Mouse (Mus musculus) heart, adult 11 months (tissue): Measurements from ENCODE around the gene Serinc5.

Experiments
- DNase-seq: peaks from one replicate; pipeline ENCODE4 v3.0.0; 2022

Serinc5 gene

DNA sequence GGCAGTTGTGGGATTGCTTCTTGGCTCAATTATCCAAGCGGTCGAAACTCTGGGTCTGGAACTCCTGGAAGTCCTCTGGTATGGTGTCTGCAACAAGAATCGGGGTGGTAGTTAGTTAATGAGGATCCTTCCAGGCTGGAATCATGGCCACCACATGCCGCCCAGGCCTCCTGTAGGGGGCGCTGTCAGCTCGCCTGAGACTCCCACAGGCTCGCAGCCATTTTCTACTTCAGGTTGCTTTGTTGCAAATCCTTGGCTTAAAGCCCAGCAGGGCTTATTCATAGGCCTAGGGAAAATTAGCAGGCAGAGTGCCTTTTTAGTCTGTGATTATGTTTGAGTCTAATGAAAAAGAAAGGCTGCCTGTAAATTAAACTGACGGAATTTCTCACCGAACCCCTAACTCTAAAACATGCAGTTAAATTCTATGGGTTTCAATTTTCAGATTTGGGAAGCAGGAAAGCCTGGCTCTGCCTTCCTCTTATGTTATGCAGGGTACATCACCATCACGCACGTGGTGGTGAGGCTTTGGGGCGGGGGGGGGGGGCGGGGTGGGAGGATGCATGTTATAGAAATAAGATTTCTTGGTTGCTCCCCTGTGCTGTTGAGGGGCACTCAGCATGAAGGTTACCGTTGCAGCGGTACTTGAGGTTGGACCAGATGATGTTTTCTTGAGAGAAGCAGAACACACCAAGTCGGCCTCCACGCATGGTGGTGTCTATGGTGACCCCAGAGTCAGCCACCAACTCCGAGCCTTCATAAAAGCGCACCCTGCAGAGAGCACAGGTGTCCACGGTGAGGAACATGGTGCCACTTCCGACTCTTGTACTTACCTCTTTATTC lies 141.1 kb downstream of the Serinc5 start:
- peak; percentile 96 for DNase-seq

DNA sequence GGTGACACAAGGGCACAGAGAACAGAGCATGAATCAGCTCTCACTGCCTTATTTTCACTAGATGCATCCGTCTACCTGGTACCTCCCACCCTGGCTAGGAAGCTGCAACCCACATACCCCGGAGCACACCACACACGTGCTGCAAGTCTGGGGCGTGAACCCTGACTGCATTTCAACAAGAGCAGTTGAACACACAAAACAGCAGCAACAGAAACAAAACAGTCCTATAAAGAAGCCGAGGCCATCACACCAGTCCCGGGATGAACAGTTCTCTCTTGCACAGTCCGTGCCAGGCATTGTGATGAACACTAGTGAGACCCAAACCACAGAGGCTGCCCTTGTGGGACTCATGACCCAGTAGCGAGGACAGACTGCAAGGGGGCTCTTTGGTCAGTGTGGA lies 142.8 kb downstream of the Serinc5 start:
- peak; percentile 71 for DNase-seq

DNA sequence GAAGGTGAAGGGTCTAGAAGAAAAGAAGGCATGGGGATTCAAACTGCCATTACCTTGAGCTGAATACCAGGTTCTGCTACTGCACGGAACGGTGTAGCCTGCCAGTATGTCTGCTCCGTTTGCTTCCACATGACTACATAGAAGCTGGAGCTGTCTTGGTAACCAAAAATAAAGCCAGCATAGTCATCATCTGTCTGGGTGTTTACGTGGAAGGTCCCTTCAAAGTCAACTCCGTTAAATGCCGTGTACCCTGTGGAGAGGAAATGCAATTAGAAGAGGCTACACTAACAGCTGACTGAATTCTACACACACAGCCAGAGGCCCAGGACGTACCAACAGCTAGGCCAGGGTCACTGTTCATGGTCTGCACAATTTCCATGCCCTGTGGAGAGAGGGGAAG lies 144.1 kb downstream of the Serinc5 start:
- DNase-seq: peak; percentile 85

DNA sequence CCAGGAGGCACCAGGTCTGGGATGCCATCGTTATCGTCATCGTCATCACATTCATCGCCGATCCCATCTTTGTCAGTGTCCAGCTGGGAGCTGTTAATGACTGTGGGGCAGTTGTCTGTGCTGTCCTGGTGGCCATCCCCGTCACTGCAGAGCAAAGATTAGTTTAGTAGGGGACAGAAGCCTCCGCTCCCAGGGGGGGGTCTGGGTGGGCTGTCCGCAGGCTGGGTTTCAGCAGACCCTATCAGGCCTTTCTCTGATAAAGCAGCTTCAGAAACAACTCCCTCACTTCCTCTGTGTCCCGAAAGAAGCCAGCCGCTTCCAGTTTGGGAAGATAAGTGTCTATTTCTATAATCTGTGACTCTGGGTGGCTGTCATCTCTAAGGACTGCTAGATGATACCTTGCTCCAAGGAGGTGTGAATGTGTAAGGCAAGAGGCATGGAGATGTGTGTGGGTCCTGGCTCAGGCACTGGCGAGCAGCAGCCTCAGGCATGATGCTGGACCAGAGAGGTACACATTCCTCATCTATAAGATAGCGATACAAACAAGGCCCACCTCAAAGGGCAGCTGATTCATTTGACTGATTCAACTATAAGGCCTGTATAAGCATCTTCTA lies 147.2 kb downstream of the Serinc5 start:
- peak; percentile 86 for DNase-seq

DNA sequence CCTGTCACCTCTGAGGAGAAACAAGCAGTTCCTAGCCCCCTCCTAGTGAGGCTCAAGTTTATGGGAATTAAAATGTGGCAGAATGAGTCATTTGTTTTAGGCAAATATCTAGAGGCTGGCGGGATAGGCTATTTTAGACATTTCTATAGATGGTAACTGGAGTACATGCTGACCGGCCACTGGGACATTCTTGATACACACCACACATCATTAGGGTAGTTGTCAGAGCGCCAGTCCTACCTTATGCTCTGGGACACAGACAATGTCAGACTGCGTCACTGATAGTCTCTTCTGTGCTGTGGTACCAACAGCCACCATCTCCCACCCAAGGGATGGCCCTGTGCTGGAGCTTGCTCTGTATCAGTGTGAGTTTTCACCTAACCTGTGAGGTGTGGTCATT lies 148.2 kb downstream of the Serinc5 start:
- peak; percentile 79 for DNase-seq

DNA sequence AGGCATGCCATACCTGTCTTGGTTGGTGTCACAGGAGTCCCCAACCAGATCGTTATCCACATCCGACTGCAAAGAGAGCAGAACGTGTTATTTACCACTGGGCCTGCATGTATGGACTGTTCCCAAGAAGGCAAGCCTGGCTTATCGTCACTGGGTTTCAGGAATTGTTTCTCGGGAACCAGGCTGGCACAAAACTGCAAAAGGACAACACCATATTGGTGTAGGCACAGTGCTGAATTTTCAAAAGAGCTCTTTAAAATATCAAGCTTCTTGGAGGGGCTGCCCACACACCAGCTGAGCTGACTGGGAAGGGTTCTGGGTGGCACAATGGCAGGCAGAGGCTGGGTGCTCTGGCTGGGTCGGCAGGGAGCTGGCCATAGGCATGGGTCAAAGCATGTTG lies 149.6 kb downstream of the Serinc5 start:
- peak; percentile 82 for DNase-seq
